Mouse (Mus musculus): Measurements from ENCODE around the gene Atp6v1g2. TPM values are rescaled to one million over a fixed set of nuclear protein-coding genes. Genes with fewer than 3 reads are reported as not detected.

Atp6v1g2 gene
- polyA plus RNA-seq, 1 experiment from 2014 or later = 4.1 TPM

GRCm38 (mm10) chr17:35255301-35255700 is 21.8 kb downstream of the Atp6v1g2 start:
- TF ChIP-seq CTCF (IDR thresholded peaks at IDR 0.05; ENCODE audit: low read depth) = no peak
- ATAC-seq = no peak
- no peak overlapping the region for H3K4me2 ChIP-seq (replicated peaks; ENCODE audit: low read depth)
- no peak overlapping the region for H3K27ac ChIP-seq (ENCODE audit: low read depth, low read length)
- no peak overlapping the region for H3K9ac ChIP-seq (ENCODE audit: low read depth, low read length)
- H3K36me3 ChIP-seq (ENCODE audit: control insufficient read depth, insufficient read depth) = peaks cover 35% of the 10 kb centered on the region
- no peaks in the 10 kb centered on the region for H3K9me3 ChIP-seq (ENCODE audit: control insufficient read depth)
- H3K4me3 ChIP-seq (ENCODE audit: low read depth, low read length) = no peak overlapping the region
- no peaks in the 10 kb centered on the region for H3K27me3 ChIP-seq (replicated peaks; ENCODE audit: control insufficient read depth, insufficient read depth, low read length)
- H3K4me1 ChIP-seq (replicated peaks; ENCODE audit: control insufficient read depth, insufficient read depth, low read length) = no peaks in the 10 kb centered on the region
- WGBS = 57% methylated on average over 3 of the region's 3 CpGs

- no peaks in the 10 kb centered on the region for H3K27me3 ChIP-seq (replicated peaks; ENCODE audit: control insufficient read depth, insufficient read depth, low read length)
- TF ChIP-seq CTCF (IDR thresholded peaks at IDR 0.05; ENCODE audit: low read depth) = no peak
- H3K4me1 ChIP-seq (replicated peaks; ENCODE audit: control insufficient read depth, insufficient read depth, low read length) = no peaks in the 10 kb centered on the region
- WGBS = 47% methylated on average over 4 of the region's 4 CpGs
- H3K4me2 ChIP-seq (replicated peaks; ENCODE audit: low read depth) = no peak overlapping the region
- no peaks in the 10 kb centered on the region for H3K9me3 ChIP-seq (ENCODE audit: control insufficient read depth)
- no peak overlapping the region for H3K27ac ChIP-seq (ENCODE audit: low read depth, low read length)
- H3K4me3 ChIP-seq (ENCODE audit: low read depth, low read length) = no peak overlapping the region
- no peak for ATAC-seq
- peaks cover 31% of the 10 kb centered on the region for H3K36me3 ChIP-seq (ENCODE audit: control insufficient read depth, insufficient read depth)
- no peak overlapping the region for H3K9ac ChIP-seq (ENCODE audit: low read depth, low read length)
Measured at GRCm38 (mm10) chr17:35255704-35256103, 22.2 kb downstream of the Atp6v1g2 start.

- no peak for TF ChIP-seq CTCF (IDR thresholded peaks at IDR 0.05; ENCODE audit: low read depth)
- no peak overlapping the region for H3K9ac ChIP-seq (ENCODE audit: low read depth, low read length)
- no peak overlapping the region for H3K4me3 ChIP-seq (ENCODE audit: low read depth, low read length)
- 57% methylated on average over 1 of the region's 1 CpGs for WGBS
- H3K4me2 ChIP-seq (replicated peaks; ENCODE audit: low read depth) = no peak overlapping the region
- no peaks in the 10 kb centered on the region for H3K27me3 ChIP-seq (replicated peaks; ENCODE audit: control insufficient read depth, insufficient read depth, low read length)
- no peak for ATAC-seq
- no peaks in the 10 kb centered on the region for H3K9me3 ChIP-seq (ENCODE audit: control insufficient read depth)
- no peak overlapping the region for H3K27ac ChIP-seq (ENCODE audit: low read depth, low read length)
- H3K36me3 ChIP-seq (ENCODE audit: control insufficient read depth, insufficient read depth) = peaks cover 16% of the 10 kb centered on the region
- no peaks in the 10 kb centered on the region for H3K4me1 ChIP-seq (replicated peaks; ENCODE audit: control insufficient read depth, insufficient read depth, low read length)
Measured at GRCm38 (mm10) chr17:35257378-35257777, 23.9 kb downstream of the Atp6v1g2 start.

GRCm38 (mm10) chr17:35257824-35258491 is 24.5 kb downstream of the Atp6v1g2 start:
- H3K36me3 ChIP-seq (ENCODE audit: control insufficient read depth, insufficient read depth) = peaks cover 10% of the 10 kb centered on the region
- TF ChIP-seq CTCF (IDR thresholded peaks at IDR 0.05; ENCODE audit: low read depth) = peak; percentile 89
- peak overlapping the region; percentile 64 for H3K4me2 ChIP-seq (replicated peaks; ENCODE audit: low read depth)
- peak overlapping the region; percentile 51 for H3K9ac ChIP-seq (ENCODE audit: low read depth, low read length)
- 0 out of 2 replicates have a peak overlapping the region, but pooled peaks have one; percentile 28 for H3K27ac ChIP-seq (ENCODE audit: low read depth, low read length)
- ATAC-seq = 0 out of 2 replicates have a peak, but pooled peaks have one; percentile 6
- 7% methylated on average over 17 of the region's 17 CpGs for WGBS
- no peaks in the 10 kb centered on the region for H3K9me3 ChIP-seq (ENCODE audit: control insufficient read depth)
- peak overlapping the region; percentile 32 for H3K4me3 ChIP-seq (ENCODE audit: low read depth, low read length)
- no peaks in the 10 kb centered on the region for H3K27me3 ChIP-seq (replicated peaks; ENCODE audit: control insufficient read depth, insufficient read depth, low read length)
- no peaks in the 10 kb centered on the region for H3K4me1 ChIP-seq (replicated peaks; ENCODE audit: control insufficient read depth, insufficient read depth, low read length)

- peak overlapping the region; percentile 64 for H3K4me2 ChIP-seq (replicated peaks; ENCODE audit: low read depth)
- no peaks in the 10 kb centered on the region for H3K4me1 ChIP-seq (replicated peaks; ENCODE audit: control insufficient read depth, insufficient read depth, low read length)
- no peak overlapping the region for H3K9ac ChIP-seq (ENCODE audit: low read depth, low read length)
- no peaks in the 10 kb centered on the region for H3K9me3 ChIP-seq (ENCODE audit: control insufficient read depth)
- H3K4me3 ChIP-seq (ENCODE audit: low read depth, low read length) = peak overlapping the region; percentile 32; the same call in 1 of the 2 replicates
- 49% methylated on average over 13 of the region's 14 CpGs for WGBS
- TF ChIP-seq CTCF (IDR thresholded peaks at IDR 0.05; ENCODE audit: low read depth) = peak; percentile 27; the same call in 1 of the 2 replicates
- no peak overlapping the region for H3K27ac ChIP-seq (ENCODE audit: low read depth, low read length)
- peaks cover 2% of the 10 kb centered on the region; the same call in 1 of the 2 replicates for H3K36me3 ChIP-seq (ENCODE audit: control insufficient read depth, insufficient read depth)
- no peaks in the 10 kb centered on the region for H3K27me3 ChIP-seq (replicated peaks; ENCODE audit: control insufficient read depth, insufficient read depth, low read length)
- no peak for ATAC-seq
Measured at GRCm38 (mm10) chr17:35258492-35259478, 25.3 kb downstream of the Atp6v1g2 start.

- no peak for TF ChIP-seq CTCF (IDR thresholded peaks at IDR 0.05; ENCODE audit: low read depth)
- no peaks in the 10 kb centered on the region for H3K27me3 ChIP-seq (replicated peaks; ENCODE audit: control insufficient read depth, insufficient read depth, low read length)
- H3K4me1 ChIP-seq (replicated peaks; ENCODE audit: control insufficient read depth, insufficient read depth, low read length) = no peaks in the 10 kb centered on the region
- 76% methylated on average over 4 of the region's 4 CpGs for WGBS
- H3K36me3 ChIP-seq (ENCODE audit: control insufficient read depth, insufficient read depth) = no peaks in the 10 kb centered on the region
- no peaks in the 10 kb centered on the region for H3K9me3 ChIP-seq (ENCODE audit: control insufficient read depth)
- H3K27ac ChIP-seq (ENCODE audit: low read depth, low read length) = no peak overlapping the region
- no peak overlapping the region for H3K4me2 ChIP-seq (replicated peaks; ENCODE audit: low read depth)
- no peak for ATAC-seq
- H3K4me3 ChIP-seq (ENCODE audit: low read depth, low read length) = no peak overlapping the region
- H3K9ac ChIP-seq (ENCODE audit: low read depth, low read length) = no peak overlapping the region
Measured at GRCm38 (mm10) chr17:35259621-35260020, 26.2 kb downstream of the Atp6v1g2 start.
